Mouse (Mus musculus) limb, embryonic 15.5 days (tissue): ENCODE results near the gene Kpna3. TPM values are rescaled to one million over a fixed set of nuclear protein-coding genes. Genes with fewer than 3 reads are reported as not detected.
A peak's percentile ranks its signal among the peaks of the same experiment; 100 is the strongest.
"Not testable (repeated sequence)": the region's sequence is repeated elsewhere in the genome, so short reads cannot be mapped to it uniquely, and the experiment has no call there.

Experiments used
- ATAC-seq: fragments of 200-750 bp; cut with Nextera tagmentation; 2 replicates; pipeline ENCODE4 v1.8.0; 2017; ENCODE audit warnings: low read depth, moderate TSS enrichment; ENCODE audit not compliant: insufficient number of reproducible peaks, low FRiP score, low TSS enrichment
- H3K27ac ChIP-seq: fragments of 300-500 bp; sonication (generic); 2 replicates; pipeline ENCODE4 v1.5.1; 2015; ENCODE audit warnings: moderate library complexity, mild to moderate bottlenecking, inconsistent platforms
- H3K27me3 ChIP-seq: fragments of 300-500 bp; sonication (generic); 2 replicates; pipeline ENCODE4 v1.6.1; 2015; ENCODE audit warnings: inconsistent platforms
- H3K36me3 ChIP-seq: fragments of 300-500 bp; sonication (generic); 2 replicates; pipeline ENCODE4 v1.6.1; 2015; ENCODE audit warnings: inconsistent platforms
- H3K4me1 ChIP-seq: fragments of 300-500 bp; sonication (generic); 2 replicates; pipeline ENCODE4 v1.6.1; 2015; ENCODE audit warnings: inconsistent platforms
- H3K4me2 ChIP-seq: fragments of 300-500 bp; sonication (generic); 2 replicates; pipeline ENCODE4 v1.6.1; 2015; ENCODE audit warnings: mild to moderate bottlenecking, inconsistent platforms
- H3K4me3 ChIP-seq: fragments of 300-500 bp; sonication (generic); 2 replicates; pipeline ENCODE4 v1.5.1; 2015; ENCODE audit warnings: mild to moderate bottlenecking, inconsistent platforms
- H3K9ac ChIP-seq: fragments of 300-500 bp; sonication (generic); 2 replicates; pipeline ENCODE4 v1.6.1; 2015; ENCODE audit warnings: inconsistent platforms
- H3K9me3 ChIP-seq: fragments of 300-500 bp; sonication (generic); 2 replicates; pipeline ENCODE4 v1.6.1; 2016; ENCODE audit warnings: inconsistent platforms
- WGBS: fragments of 180-500 bp; shearing (Covaris S2); methylation state at CpG from one replicate; pipeline ENCODE4 v1.1.7; 2015; 5-methylcytosine and 5-hydroxymethylcytosine counted together
- polyA plus RNA-seq: library from polyadenylated mRNA; unstranded; fragments of >200 nt; fragmentation: Nextera tagmentation; extraction: Ambion mirVana; gene quantifications from 2 replicates; pipeline ENCODE4 v1.2.1, GENCODE M21; 2015

The Kpna3 gene
- polyA plus RNA-seq, 1 experiment from 2014 or later, result 45.4 TPM

GRCm38 (mm10) chr14:61339381-61339780, 100.3 kb downstream of the Kpna3 start:
- Histone ChIP-seq H3K27me3 (no peaks in the 10 kb centered on the region), H3K4me3 (no peak overlapping the region), H3K27ac (no peak overlapping the region), H3K9ac (no peak overlapping the region), H3K9me3 (no peaks in the 10 kb centered on the region), H3K36me3 (peaks cover 8% of the 10 kb centered on the region; the same call in 1 of the 2 replicates), H3K4me2 (no peak overlapping the region), H3K4me1 (no peaks in the 10 kb centered on the region)
- no peak for ATAC-seq
- 68% methylated on average over 4 of the region's 4 CpGs for WGBS

DNA sequence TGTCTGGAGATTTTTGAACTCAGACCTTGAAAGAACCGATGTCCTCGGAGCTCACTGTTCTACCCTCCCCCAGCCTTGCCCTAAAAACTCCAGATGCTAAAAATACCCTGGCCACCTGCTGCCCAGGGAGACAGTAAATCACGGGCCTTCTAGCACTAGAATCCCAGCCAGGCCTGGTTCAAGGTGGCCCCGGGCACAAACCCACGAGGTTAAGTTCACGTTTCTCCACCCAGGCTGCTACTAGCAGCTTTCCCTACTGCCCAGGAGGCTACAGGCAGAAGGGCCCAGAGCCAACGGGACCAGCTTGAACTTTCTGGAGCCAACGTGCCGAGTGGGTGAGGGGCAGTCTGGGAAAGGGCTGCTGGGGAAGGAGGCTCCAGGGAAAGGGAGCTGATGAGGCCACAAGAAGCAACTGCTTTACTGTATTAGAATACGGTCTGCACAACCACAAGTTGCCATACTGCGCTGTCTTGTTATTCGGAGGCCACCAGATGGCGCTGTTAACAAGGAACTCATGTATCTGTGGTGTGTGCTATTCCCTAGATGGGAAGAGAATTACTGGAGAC, 108.6 kb downstream of the Kpna3 start:
- WGBS, result 13% methylated on average over 13 of the region's 13 CpGs
- H3K36me3 ChIP-seq, result peaks cover 4% of the 10 kb centered on the region; the same call in 1 of the 2 replicates
- H3K4me2 ChIP-seq, result no peak overlapping the region
- ATAC-seq, result no peak
- H3K27ac ChIP-seq, result no peak overlapping the region
- H3K4me1 ChIP-seq, result peaks cover 13% of the 10 kb centered on the region
- H3K9me3 ChIP-seq, result no peaks in the 10 kb centered on the region
- no peaks in the 10 kb centered on the region for H3K27me3 ChIP-seq
- no peak overlapping the region for H3K4me3 ChIP-seq
- H3K9ac ChIP-seq, result no peak overlapping the region

DNA sequence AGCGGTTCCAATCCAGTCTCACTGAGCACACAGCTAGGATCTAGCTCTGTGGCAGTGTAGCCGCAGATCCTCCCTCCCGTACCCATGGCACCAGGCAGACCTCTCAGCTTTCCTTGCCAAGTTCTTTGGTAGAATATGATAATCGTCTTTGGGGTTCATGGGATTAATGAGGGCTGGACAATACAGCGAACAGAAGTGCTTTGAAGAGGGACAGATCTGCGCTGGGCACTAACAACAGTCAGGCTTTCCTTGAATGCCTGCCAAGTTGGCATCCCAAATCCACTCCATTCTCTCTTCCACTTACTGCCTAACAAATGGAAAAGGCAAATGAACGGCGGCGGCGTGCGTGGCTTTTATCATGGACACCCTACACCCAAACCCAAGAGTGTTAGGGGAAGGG, 109.1 kb downstream of the Kpna3 start:
- ATAC-seq, result no peak
- 81% methylated on average over 11 of the region's 11 CpGs for WGBS
- Histone ChIP-seq H3K4me1 (peaks cover 13% of the 10 kb centered on the region), H3K4me2 (no peak overlapping the region), H3K27ac (no peak overlapping the region), H3K36me3 (peaks cover 4% of the 10 kb centered on the region; the same call in 1 of the 2 replicates), H3K9ac (no peak overlapping the region), H3K9me3 (no peaks in the 10 kb centered on the region), H3K27me3 (no peaks in the 10 kb centered on the region), H3K4me3 (no peak overlapping the region)

- Histone ChIP-seq H3K4me1 (peaks cover 13% of the 10 kb centered on the region), H3K36me3 (no peaks in the 10 kb centered on the region), H3K4me2 (peak overlapping the region; percentile 36), H3K27ac (no peak overlapping the region), H3K9me3 (no peaks in the 10 kb centered on the region), H3K4me3 (peak overlapping the region; percentile 15), H3K9ac (no peak overlapping the region), H3K27me3 (no peaks in the 10 kb centered on the region)
- peak; percentile 50; the same call in 1 of the 2 replicates for ATAC-seq
- WGBS, result 24% methylated on average over 19 of the region's 19 CpGs
These were observed 111.8 kb downstream of the Kpna3 start for GRCm38 (mm10) chr14:61327618-61328450.

GRCm38 (mm10) chr14:61327007-61327406, 112.7 kb downstream of the Kpna3 start:
- ATAC-seq, H3K9me3 ChIP-seq, H3K27ac ChIP-seq, H3K4me3 ChIP-seq, H3K4me2 ChIP-seq, H3K27me3 ChIP-seq, H3K9ac ChIP-seq, H3K36me3 ChIP-seq: not testable (repeated sequence)
- H3K4me1 ChIP-seq, result peaks cover 13% of the 10 kb centered on the region
- 21% methylated on average over 6 of the region's 6 CpGs for WGBS

DNA sequence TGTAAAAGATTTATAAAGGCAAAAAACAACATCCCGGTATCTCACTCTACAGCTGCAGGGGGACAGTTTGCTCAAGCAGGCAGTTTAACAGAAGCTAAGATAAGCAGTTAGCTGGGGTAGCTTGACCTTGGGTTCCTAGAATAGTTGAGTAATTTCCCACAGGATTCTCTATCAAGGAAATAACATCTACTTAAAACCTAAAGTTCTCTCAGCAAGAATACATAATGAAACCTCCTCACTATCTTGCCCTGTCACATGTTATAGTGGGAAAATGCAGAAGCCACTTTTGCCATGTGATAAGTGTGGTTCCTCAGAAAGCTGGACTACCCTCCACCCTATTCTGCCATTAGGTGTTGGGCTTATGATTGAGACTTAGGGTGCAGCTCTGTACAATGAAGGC, 116.9 kb downstream of the Kpna3 start:
- H3K27ac ChIP-seq, result no peak overlapping the region
- WGBS, result 90% methylated on average over 1 of the region's 1 CpGs
- H3K27me3 ChIP-seq, result no peaks in the 10 kb centered on the region
- no peak for ATAC-seq
- no peak overlapping the region for H3K9ac ChIP-seq
- no peaks in the 10 kb centered on the region for H3K36me3 ChIP-seq
- peaks cover 3% of the 10 kb centered on the region for H3K4me1 ChIP-seq
- H3K4me3 ChIP-seq, result no peak overlapping the region
- no peaks in the 10 kb centered on the region for H3K9me3 ChIP-seq
- no peak overlapping the region for H3K4me2 ChIP-seq

- ATAC-seq, result no peak
- no peaks in the 10 kb centered on the region for H3K9me3 ChIP-seq
- WGBS, result 76% methylated on average over 4 of the region's 4 CpGs
- H3K9ac ChIP-seq, result no peak overlapping the region
- H3K27me3 ChIP-seq, result no peaks in the 10 kb centered on the region
- no peak overlapping the region for H3K4me2 ChIP-seq
- no peaks in the 10 kb centered on the region for H3K4me1 ChIP-seq
- H3K36me3 ChIP-seq, result no peaks in the 10 kb centered on the region
- H3K4me3 ChIP-seq, result no peak overlapping the region
- H3K27ac ChIP-seq, result no peak overlapping the region
These were observed 118.5 kb downstream of the Kpna3 start for GRCm38 (mm10) chr14:61321200-61321599.

DNA sequence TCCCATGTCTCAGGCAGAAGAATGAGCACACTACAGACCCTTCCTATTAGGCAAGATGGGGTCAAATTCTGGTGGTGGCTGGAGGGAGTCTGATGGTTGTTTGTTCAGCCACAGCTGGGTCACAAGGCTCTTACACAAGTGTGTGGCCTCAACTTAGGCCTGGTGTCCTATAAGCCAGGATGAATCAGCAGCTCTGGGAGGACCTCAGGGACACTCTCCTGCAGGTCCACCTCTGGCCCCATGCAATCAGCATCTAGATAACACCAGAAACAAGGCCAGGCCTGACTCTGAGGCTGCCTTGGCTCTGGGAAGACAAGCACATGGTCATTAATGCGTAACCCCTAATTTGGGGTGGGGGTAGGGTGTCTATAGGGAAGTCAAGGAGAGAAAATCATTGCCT, 118.9 kb downstream of the Kpna3 start:
- WGBS, result 80% methylated on average over 1 of the region's 1 CpGs
- no peaks in the 10 kb centered on the region for H3K4me1 ChIP-seq
- H3K27ac ChIP-seq, result no peak overlapping the region
- no peak for ATAC-seq
- H3K9me3 ChIP-seq, result no peaks in the 10 kb centered on the region
- no peaks in the 10 kb centered on the region for H3K36me3 ChIP-seq
- H3K4me3 ChIP-seq, result no peak overlapping the region
- H3K9ac ChIP-seq, result no peak overlapping the region
- H3K4me2 ChIP-seq, result no peak overlapping the region
- H3K27me3 ChIP-seq, result no peaks in the 10 kb centered on the region

- 35% methylated on average over 4 of the region's 4 CpGs for WGBS
- H3K4me2 ChIP-seq, result no peak overlapping the region
- H3K9me3 ChIP-seq, result no peaks in the 10 kb centered on the region
- H3K4me1 ChIP-seq, result no peaks in the 10 kb centered on the region
- no peak for ATAC-seq
- no peak overlapping the region for H3K27ac ChIP-seq
- H3K27me3 ChIP-seq, result no peaks in the 10 kb centered on the region
- H3K4me3 ChIP-seq, result no peak overlapping the region
- H3K36me3 ChIP-seq, result no peaks in the 10 kb centered on the region
- no peak overlapping the region for H3K9ac ChIP-seq
These were observed 122.8 kb downstream of the Kpna3 start for GRCm38 (mm10) chr14:61316861-61317260.

Other genes starting within 250 kb of the Kpna3 start
- gene Sgcg, start 181.4 kb downstream of the Kpna3 start, polyA plus RNA-seq, result 9.3 and 23.0 TPM in 2 replicates
- gene Arl11, start 130.1 kb downstream of the Kpna3 start, polyA plus RNA-seq, result 0.87 and 1.7 TPM in 2 replicates
- 10.4 and 13.4 TPM in 2 replicates for gene Ebpl, start 79.4 kb downstream of the Kpna3 start, polyA plus RNA-seq
- 25.7 and 26.0 TPM in 2 replicates for gene Spryd7, start 117.0 kb upstream of the Kpna3 start, polyA plus RNA-seq
- 21.2 and 21.4 TPM in 2 replicates for gene Trim13, start 158.4 kb upstream of the Kpna3 start, polyA plus RNA-seq
- gene Kcnrg, start 167.6 kb upstream of the Kpna3 start, polyA plus RNA-seq, result 0.79 and 0.96 TPM in 2 replicates